Mouse (Mus musculus): Measurements from ENCODE around the gene Il22ra2. TPM values are rescaled to one million over a fixed set of nuclear protein-coding genes. Genes with fewer than 3 reads are reported as not detected.

The Il22ra2 gene
- polyA plus RNA-seq, 1 experiment, result not detected

DNA sequence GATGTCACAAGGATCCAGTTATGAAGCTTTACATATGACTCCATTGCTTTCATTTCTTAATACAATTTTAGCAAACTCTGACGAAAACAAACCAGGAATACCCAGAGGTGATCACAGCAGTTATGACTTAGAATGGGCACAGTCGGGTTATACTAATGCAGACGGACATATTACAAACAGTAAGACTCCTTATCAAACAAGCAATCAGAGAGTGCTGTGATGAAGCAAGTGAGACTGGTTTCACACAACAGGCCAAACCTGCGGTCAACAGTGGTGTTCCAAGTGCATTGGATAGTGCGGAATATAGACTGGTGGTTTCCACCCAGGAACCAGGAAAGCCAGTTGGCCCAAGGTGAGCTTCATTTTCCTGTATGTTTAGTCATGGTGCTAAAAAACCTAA, 17.1 kb downstream of the Il22ra2 start:
- WGBS, result 79% methylated on average over 5 of the region's 5 CpGs
- Histone ChIP-seq H3K4me3 (replicated peaks; ENCODE audit: control insufficient read depth, low read depth, low read length) (no peak overlapping the region), H3K27ac (ENCODE audit: control insufficient read depth, insufficient read depth, low read depth, low read length, poor library complexity) (no peak overlapping the region), H3K4me1 (ENCODE audit: control insufficient read depth, insufficient read depth, low read length) (no peaks in the 10 kb centered on the region)
- TF ChIP-seq CTCF (IDR thresholded peaks at IDR 0.05; ENCODE audit: control insufficient read depth, insufficient read depth, low read length) (no peak), POLR2A (IDR thresholded peaks at IDR 0.05; ENCODE audit: borderline replicate concordance, control insufficient read depth, low read depth, low read length) (no peak)

GRCm38 (mm10) chr10:19639630-19640029, 17.8 kb downstream of the Il22ra2 start:
- H3K4me1 ChIP-seq (ENCODE audit: control insufficient read depth, insufficient read depth, low read length), result no peaks in the 10 kb centered on the region
- H3K27ac ChIP-seq (ENCODE audit: control insufficient read depth, insufficient read depth, low read depth, low read length, poor library complexity), result no peak overlapping the region
- TF ChIP-seq CTCF (IDR thresholded peaks at IDR 0.05; ENCODE audit: control insufficient read depth, insufficient read depth, low read length), result no peak
- TF ChIP-seq POLR2A (IDR thresholded peaks at IDR 0.05; ENCODE audit: borderline replicate concordance, control insufficient read depth, low read depth, low read length), result no peak
- no peak overlapping the region for H3K4me3 ChIP-seq (replicated peaks; ENCODE audit: control insufficient read depth, low read depth, low read length)
- 89% methylated on average over 1 of the region's 1 CpGs for WGBS

DNA sequence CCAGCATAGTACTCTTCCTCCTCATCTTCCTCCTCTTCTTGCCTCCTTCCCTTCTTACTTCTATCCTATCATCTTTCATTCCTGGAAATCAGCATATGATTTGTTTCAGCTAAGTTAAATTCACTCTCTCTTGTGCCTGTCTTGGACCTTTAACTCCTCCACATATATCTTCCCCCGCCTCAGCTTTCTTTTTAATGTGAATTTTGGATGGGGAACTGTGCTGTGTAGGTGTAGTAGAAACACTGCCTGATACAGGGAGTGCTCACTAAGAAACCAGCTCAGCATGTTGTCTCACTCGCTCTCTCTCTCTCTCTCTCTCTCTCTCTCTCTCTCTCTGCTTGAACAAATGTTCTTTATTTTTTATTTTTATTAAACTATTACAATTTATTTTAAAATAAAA, 23.3 kb downstream of the Il22ra2 start:
- no peaks in the 10 kb centered on the region for H3K4me1 ChIP-seq (ENCODE audit: control insufficient read depth, insufficient read depth, low read length)
- no peak overlapping the region for H3K27ac ChIP-seq (ENCODE audit: control insufficient read depth, insufficient read depth, low read depth, low read length, poor library complexity)
- TF ChIP-seq POLR2A (IDR thresholded peaks at IDR 0.05; ENCODE audit: borderline replicate concordance, control insufficient read depth, low read depth, low read length) (no peak), CTCF (IDR thresholded peaks at IDR 0.05; ENCODE audit: control insufficient read depth, insufficient read depth, low read length) (no peak)
- H3K4me3 ChIP-seq (replicated peaks; ENCODE audit: control insufficient read depth, low read depth, low read length), result no peak overlapping the region
- 83% methylated on average over 2 of the region's 2 CpGs for WGBS

DNA sequence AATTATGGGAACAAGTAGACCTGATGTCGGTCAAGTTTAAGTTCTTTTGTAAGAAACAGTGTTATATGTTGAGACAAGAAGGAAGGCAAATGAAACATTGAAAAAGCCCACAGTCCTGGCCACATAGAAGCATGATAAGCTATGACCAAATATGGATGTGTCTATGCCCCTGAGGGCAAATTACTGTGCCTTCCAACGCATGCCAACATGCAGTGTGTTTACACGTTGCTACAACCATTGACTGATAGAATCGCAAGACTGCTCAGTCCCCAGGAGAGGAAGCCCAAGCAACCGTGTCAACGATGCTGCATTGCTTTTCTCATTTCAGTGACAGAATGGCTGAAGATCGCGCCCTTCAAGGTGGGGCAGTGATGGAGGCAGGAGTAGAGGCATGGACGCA, 35.6 kb downstream of the Il22ra2 start:
- H3K4me3 ChIP-seq (replicated peaks; ENCODE audit: control insufficient read depth, low read depth, low read length), result no peak overlapping the region
- peaks cover 6% of the 10 kb centered on the region; the same call in 1 of the 2 replicates for H3K4me1 ChIP-seq (ENCODE audit: control insufficient read depth, insufficient read depth, low read length)
- TF ChIP-seq CTCF (IDR thresholded peaks at IDR 0.05; ENCODE audit: control insufficient read depth, insufficient read depth, low read length) (no peak), POLR2A (IDR thresholded peaks at IDR 0.05; ENCODE audit: borderline replicate concordance, control insufficient read depth, low read depth, low read length) (no peak)
- H3K27ac ChIP-seq (ENCODE audit: control insufficient read depth, insufficient read depth, low read depth, low read length, poor library complexity), result no peak overlapping the region
- WGBS, result 71% methylated on average over 9 of the region's 9 CpGs

- peaks cover 6% of the 10 kb centered on the region; the same call in 1 of the 2 replicates for H3K4me1 ChIP-seq (ENCODE audit: control insufficient read depth, insufficient read depth, low read length)
- TF ChIP-seq POLR2A (IDR thresholded peaks at IDR 0.05; ENCODE audit: borderline replicate concordance, control insufficient read depth, low read depth, low read length), result no peak
- no peak for TF ChIP-seq CTCF (IDR thresholded peaks at IDR 0.05; ENCODE audit: control insufficient read depth, insufficient read depth, low read length)
- WGBS, result 40% methylated on average over 5 of the region's 5 CpGs
- no peak overlapping the region for H3K27ac ChIP-seq (ENCODE audit: control insufficient read depth, insufficient read depth, low read depth, low read length, poor library complexity)
- H3K4me3 ChIP-seq (replicated peaks; ENCODE audit: control insufficient read depth, low read depth, low read length), result no peak overlapping the region
Observed at GRCm38 (mm10) chr10:19659953-19660352, 38.2 kb downstream of the Il22ra2 start.

GRCm38 (mm10) chr10:19668973-19669372, 47.2 kb downstream of the Il22ra2 start:
- Histone ChIP-seq H3K4me1 (ENCODE audit: control insufficient read depth, insufficient read depth, low read length) (peaks cover 1% of the 10 kb centered on the region; the same call in 1 of the 2 replicates), H3K27ac (ENCODE audit: control insufficient read depth, insufficient read depth, low read depth, low read length, poor library complexity) (no peak overlapping the region), H3K4me3 (replicated peaks; ENCODE audit: control insufficient read depth, low read depth, low read length) (no peak overlapping the region)
- TF ChIP-seq POLR2A (IDR thresholded peaks at IDR 0.05; ENCODE audit: borderline replicate concordance, control insufficient read depth, low read depth, low read length) (no peak), CTCF (IDR thresholded peaks at IDR 0.05; ENCODE audit: control insufficient read depth, insufficient read depth, low read length) (no peak)
- 47% methylated on average over 5 of the region's 5 CpGs for WGBS

- Histone ChIP-seq H3K27ac (ENCODE audit: control insufficient read depth, insufficient read depth, low read depth, low read length, poor library complexity) (no peak overlapping the region), H3K4me3 (replicated peaks; ENCODE audit: control insufficient read depth, low read depth, low read length) (no peak overlapping the region), H3K4me1 (ENCODE audit: control insufficient read depth, insufficient read depth, low read length) (peaks cover 1% of the 10 kb centered on the region; the same call in 1 of the 2 replicates)
- no peak for TF ChIP-seq POLR2A (IDR thresholded peaks at IDR 0.05; ENCODE audit: borderline replicate concordance, control insufficient read depth, low read depth, low read length)
- no peak for TF ChIP-seq CTCF (IDR thresholded peaks at IDR 0.05; ENCODE audit: control insufficient read depth, insufficient read depth, low read length)
Observed at GRCm38 (mm10) chr10:19672015-19672414, 50.2 kb downstream of the Il22ra2 start.

DNA sequence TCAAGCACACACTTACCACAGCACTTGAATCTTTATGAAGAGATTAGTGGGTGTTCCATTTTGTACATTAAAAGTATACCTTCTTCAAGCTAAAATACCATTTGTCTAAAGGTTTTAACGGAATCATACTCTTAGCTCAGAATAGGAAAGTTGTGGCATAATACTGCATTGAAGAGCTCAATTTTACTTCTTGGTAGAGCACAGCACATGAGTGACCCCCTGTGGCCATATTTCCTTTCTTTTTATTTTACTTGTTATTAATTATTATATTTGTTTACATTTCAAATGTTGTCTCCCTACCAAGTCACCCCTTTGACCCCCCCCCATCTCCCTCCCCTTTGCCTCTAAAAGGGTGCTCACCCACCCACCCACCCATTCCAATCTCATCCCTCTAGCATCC, 51.3 kb downstream of the Il22ra2 start:
- Histone ChIP-seq H3K4me3 (replicated peaks; ENCODE audit: control insufficient read depth, low read depth, low read length) (no peak overlapping the region), H3K4me1 (ENCODE audit: control insufficient read depth, insufficient read depth, low read length) (peaks cover 1% of the 10 kb centered on the region; the same call in 1 of the 2 replicates), H3K27ac (ENCODE audit: control insufficient read depth, insufficient read depth, low read depth, low read length, poor library complexity) (no peak overlapping the region)
- WGBS, result 20% methylated on average over 1 of the region's 1 CpGs
- TF ChIP-seq CTCF (IDR thresholded peaks at IDR 0.05; ENCODE audit: control insufficient read depth, insufficient read depth, low read length) (no peak), POLR2A (IDR thresholded peaks at IDR 0.05; ENCODE audit: borderline replicate concordance, control insufficient read depth, low read depth, low read length) (no peak)

Other genes starting within 250 kb of the Il22ra2 start
- 32.1 and 78.0 TPM in 2 replicates for gene Ifngr1, start 30.0 kb upstream of the Il22ra2 start, polyA plus RNA-seq (2011; ENCODE audit: insufficient read depth, insufficient read length, low replicate concordance, missing spikeins)
- gene Il20ra, start 90.6 kb downstream of the Il22ra2 start, polyA plus RNA-seq (2011; ENCODE audit: insufficient read depth, insufficient read length, low replicate concordance, missing spikeins), result not detected in 2 replicates
- 8.6 and 10.7 TPM in 2 replicates for gene Slc35d3, start 229.5 kb downstream of the Il22ra2 start, polyA plus RNA-seq (2011; ENCODE audit: insufficient read depth, insufficient read length, low replicate concordance, missing spikeins)